Mouse (Mus musculus): ENCODE data around the gene 4931429L15Rik. TPM values are rescaled to one million over a fixed set of nuclear protein-coding genes. Genes with fewer than 3 reads are reported as not detected.
"Not testable (repeated sequence)": the region's sequence is repeated elsewhere in the genome, so short reads cannot be mapped to it uniquely, and the experiment has no call there.

Gene 4931429L15Rik
- not detected in 2 replicates for polyA plus RNA-seq (2015; fragmentation: Nextera tagmentation; extraction: Ambion mirVana)

- not testable (repeated sequence) for DNase-seq (ENCODE audit: low spot score)
These were observed at the start of gene 4931429L15Rik for GRCm38 (mm10) chr9:46319886-46320285. 4931429L15Rik (minus strand) TSS chr9:46319986.

GRCm38 (mm10) chr9:46362459-46362858, 42.7 kb upstream of the 4931429L15Rik start:
- DNase-seq (ENCODE audit: low spot score), result no peak

DNA sequence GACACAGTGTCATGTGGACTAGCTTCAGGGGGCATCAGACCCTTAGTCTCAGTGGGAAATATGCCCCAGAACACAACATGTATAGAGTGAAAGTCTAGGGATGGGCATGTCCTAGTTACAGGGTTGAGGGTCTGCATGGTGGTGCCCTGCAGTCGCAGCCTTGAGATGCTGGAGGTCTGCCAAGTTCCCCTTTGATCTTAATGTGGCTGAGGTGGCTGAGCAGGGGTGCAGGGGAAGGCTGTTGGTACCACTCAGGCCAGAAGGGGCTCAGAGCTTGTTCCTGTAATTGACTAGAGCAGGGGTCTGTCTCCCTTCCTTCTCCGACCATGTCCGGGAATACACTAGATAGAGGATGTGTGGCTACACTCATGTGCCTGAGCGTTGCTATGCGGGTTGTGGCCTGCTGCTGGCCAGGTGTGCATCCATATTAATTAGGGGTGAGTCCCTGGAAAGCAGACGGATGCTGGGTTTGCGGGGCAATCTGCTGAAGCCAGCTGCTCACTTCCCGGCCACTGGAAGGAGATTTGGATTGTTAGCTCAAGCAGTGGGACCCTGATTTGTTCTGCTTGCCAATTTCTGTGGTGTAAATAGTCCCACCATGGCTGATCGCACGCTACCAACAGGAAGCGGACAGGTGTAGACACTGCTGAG, 41.8 kb upstream of the 4931429L15Rik start:
- DNase-seq (ENCODE audit: low spot score), result no peak

- DNase-seq (ENCODE audit: low spot score), result peak; percentile 60
These were observed 34.2 kb upstream of the 4931429L15Rik start for GRCm38 (mm10) chr9:46353992-46354391.

DNA sequence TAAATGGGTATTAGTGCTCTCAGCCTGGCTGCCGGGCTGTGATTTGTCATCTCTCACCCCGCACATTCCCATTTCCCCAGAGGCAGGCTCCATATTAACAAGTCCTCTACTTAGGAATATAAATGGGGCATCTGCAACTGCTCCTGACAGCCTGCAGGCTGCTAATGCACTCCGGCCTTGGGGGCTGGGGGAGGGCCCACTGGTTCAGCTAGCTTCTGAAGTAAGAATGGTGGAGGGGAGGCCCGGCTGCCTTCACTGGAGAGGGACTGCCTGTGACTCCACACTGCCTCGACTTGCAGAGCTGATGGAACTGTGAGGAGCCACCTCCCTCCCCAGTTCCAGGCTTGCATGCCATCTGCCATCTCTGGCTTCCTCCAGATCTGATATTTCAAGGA, 33.5 kb upstream of the 4931429L15Rik start:
- no peak for DNase-seq (ENCODE audit: low spot score)

DNA sequence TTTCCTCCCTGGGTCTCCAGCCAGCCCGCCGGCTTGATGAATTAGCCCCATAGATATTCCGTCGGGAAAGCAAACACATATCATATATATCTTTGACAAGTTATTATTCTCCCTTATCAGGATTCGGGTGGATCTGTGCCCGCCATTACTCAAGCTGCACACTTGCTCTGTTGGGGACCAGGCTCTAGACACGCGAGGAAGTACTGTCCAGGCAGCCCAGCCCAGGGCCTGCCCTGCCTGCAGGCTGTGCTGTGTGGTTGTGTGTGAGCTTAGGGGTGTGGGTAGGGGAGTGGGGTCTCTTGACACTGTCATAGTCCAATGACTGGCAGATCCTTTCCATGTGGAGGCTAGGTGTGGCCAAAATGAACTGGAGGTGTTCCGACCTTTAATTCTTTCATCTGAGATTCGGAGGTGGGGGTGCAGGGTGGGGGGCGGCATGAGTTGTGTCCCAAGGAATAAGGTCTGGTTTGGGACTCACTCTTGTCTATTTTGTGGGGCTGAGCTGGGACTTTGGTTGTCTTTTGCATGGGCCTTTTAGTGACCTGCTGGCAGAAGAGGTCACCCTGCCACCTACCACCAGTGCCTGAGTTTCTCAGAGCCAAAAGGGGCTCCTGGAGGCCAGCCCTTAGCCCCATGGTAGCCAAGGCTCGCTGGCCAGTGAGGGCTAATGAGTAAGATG, 33.0 kb upstream of the 4931429L15Rik start:
- no peak for DNase-seq (ENCODE audit: low spot score)

- no peak for DNase-seq (ENCODE audit: low spot score)
These were observed 30.7 kb upstream of the 4931429L15Rik start for GRCm38 (mm10) chr9:46350451-46350981.

- no peak for DNase-seq (ENCODE audit: low spot score)
These were observed 26.3 kb upstream of the 4931429L15Rik start for GRCm38 (mm10) chr9:46345887-46346665.

DNA sequence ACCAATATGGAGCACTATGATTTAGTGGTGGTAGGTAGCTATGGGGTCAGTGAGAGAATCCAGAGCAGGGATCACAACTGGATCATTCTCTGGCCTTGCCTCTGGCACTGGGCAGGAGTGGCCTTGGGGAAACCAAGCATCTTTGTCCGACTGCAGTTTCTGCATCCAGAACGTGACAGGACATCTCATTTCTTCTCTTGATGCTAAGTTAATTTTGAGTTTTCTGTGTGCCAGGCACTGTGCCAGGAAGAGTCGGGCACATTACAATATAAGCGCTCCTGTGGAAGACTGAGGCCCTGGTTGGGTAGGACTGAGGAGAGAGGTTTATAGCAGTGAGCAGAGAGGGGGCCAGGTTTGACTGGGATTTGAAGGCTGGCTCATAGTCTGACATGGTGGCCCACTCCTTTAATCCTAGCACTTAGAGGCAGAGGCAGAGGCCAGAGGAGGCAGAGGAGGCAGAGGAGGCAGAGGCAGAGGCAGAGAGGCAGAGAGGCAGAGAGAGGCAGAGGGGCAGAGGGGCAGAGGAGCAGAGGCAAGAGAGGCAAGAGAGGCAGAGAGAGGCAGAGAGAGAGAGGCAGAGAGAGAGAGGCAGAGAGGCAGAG, 19.4 kb upstream of the 4931429L15Rik start:
- no peak for DNase-seq (ENCODE audit: low spot score)

GRCm38 (mm10) chr9:46338384-46338783, 18.6 kb upstream of the 4931429L15Rik start:
- DNase-seq (ENCODE audit: low spot score), result no peak

DNA sequence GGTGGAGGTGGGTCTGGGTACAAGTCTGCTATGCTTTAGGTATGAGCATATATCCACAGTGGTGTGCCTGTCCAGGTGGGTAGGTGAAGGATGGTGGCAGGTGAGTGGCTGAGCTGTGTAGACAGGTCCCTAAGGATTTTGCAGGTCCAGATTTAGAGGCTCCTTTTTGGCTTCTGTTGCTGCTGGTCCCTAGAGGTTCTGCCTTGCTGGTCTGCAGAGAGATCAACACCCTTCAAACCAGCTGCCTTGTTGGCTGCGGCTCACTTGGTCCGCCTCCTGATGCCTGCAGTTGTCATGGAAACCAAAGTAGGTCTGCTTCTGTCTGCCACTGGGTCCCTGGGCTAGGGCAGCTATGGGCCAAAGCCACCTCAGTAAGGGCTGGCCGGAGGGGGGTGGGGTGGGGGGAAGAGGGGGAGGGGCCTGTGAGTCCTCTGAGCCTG, 18.1 kb upstream of the 4931429L15Rik start:
- no peak for DNase-seq (ENCODE audit: low spot score)

GRCm38 (mm10) chr9:46337331-46337730, 17.5 kb upstream of the 4931429L15Rik start:
- no peak for DNase-seq (ENCODE audit: low spot score)

- DNase-seq (ENCODE audit: low spot score), result not testable (repeated sequence)
These were observed 16.5 kb upstream of the 4931429L15Rik start for GRCm38 (mm10) chr9:46336294-46336693.

- DNase-seq (ENCODE audit: low spot score), result no peak
These were observed 15.7 kb upstream of the 4931429L15Rik start for GRCm38 (mm10) chr9:46335461-46335995.

DNA sequence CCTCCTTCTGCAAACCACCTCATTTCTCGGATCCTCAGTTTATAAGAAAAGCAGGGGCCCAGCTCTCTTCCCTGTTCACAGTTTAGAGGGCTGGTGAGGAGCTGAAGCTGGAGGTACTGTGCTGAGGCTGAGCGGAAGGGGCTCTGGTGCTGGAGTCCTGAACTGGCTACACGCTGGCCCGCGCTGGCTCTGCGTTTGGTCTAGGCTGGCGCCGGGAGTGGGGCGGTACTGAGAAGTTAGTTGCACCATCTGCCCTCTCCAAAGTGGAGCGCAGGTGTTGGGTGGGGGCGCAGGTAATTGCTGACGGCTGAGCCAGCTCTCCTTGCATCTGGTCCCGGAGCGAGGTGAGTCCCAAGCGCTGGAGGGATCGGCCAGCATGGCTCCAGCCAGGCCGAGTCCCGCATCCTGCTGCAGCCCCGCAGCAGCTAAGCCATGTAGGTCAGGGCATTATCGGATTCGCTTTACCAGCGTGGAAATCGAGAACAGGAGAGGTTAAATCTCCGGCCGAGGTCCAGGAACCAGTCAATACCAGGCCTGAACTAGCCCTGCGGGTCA, 14.8 kb upstream of the 4931429L15Rik start:
- DNase-seq (ENCODE audit: low spot score), result no peak

GRCm38 (mm10) chr9:46331301-46331700, 11.5 kb upstream of the 4931429L15Rik start:
- no peak for DNase-seq (ENCODE audit: low spot score)

DNA sequence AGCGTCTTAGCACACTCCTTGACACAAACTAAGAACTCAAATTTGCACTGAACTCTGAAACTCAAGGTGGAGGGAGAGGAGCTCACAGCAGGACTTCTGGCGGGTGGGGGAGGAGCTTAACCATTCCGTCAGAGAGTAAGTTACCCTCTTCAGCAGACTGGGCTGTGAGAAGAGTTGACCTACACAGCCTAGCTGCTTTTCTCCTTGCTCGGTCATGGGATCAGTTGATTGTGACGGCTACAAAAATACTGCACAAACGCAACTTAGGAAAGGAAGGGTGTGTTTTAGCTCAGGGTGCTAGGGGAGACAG, 10.8 kb upstream of the 4931429L15Rik start:
- no peak for DNase-seq (ENCODE audit: low spot score)

- no peak for DNase-seq (ENCODE audit: low spot score)
These were observed 10.2 kb upstream of the 4931429L15Rik start for GRCm38 (mm10) chr9:46329801-46330585.

DNA sequence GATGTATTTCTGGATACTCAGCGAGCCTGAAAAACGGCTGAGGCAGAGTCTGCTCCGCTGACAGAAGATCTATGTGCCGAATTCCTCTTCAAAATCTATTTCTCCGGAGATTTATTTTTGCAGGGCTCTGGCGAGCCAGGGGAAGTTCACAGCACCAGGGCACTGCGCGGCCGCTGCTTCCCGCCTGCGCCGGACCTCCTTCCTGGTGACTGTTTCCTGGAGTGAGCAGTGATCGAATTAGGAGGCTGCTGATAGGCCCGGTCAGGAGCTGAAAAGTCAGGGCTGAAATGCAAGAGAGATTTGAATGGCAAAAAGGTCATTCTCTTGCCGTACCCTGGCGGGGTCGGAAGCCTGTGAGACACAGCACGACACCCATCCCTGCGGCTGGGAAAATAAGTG, 9.5 kb upstream of the 4931429L15Rik start:
- DNase-seq (ENCODE audit: low spot score), result no peak

DNA sequence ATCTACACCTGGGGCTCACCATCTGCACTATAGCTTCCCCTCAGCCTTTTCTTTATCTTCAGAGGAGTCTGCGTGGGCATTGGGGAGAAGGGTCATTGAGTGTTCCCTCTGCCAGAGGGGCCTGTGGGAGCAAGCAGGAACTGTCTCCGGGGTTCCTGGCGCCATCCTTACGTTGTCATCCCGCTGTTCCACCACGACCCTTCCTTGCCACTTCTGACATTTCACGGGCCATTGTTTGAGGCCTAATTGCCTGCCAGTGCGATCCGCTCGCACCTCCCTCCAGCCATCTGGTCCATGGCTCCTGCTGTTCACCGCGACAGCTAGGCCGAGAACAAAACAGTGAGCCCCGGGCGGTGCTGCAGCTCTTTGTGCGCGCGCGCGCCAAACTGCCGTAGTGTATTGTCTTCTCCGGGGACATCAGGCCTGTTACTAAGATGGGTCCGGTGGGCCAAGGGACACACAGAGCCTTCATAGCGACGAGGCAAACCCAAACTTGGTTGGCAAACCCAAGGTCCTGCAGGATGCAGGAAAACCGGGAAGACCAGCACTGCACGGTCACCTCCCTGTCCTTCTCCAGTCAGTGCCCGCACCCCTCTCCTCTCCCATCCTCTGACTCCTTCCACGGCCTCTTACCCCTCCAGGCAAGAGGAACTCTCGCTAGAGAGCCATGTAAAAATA, 8.9 kb upstream of the 4931429L15Rik start:
- DNase-seq (ENCODE audit: low spot score), result no peak

Measured in thymus, postnatal 0 days (tissue).